Mouse (Mus musculus) cerebral cortex, adult 2 months (tissue): ENCODE measurements around the gene Cpa2.

Experiments used
- WGBS: fragments of 180-500 bp; shearing (Covaris S2); methylation state at CpG from one replicate; pipeline ENCODE4 v1.1.7; 2018; 5-methylcytosine and 5-hydroxymethylcytosine counted together

Cpa2 gene

GRCm38 (mm10) chr6:30541009-30541799 lies at the start of gene Cpa2:
TSS of gene Cpa2 (plus strand) at chr6:30541582.
- WGBS: 89% methylated on average over 11 of the region's 11 CpGs

- WGBS: 74% methylated on average over 3 of the region's 3 CpGs
Observed at GRCm38 (mm10) chr6:30499049-30499448, 42.3 kb upstream of the Cpa2 start.

GRCm38 (mm10) chr6:30508824-30509223 lies 32.6 kb upstream of the Cpa2 start:
- 3% methylated on average over 2 of the region's 2 CpGs for WGBS

- under 1% methylated on average over 37 of the region's 37 CpGs for WGBS
Observed at GRCm38 (mm10) chr6:30509265-30510239, 31.8 kb upstream of the Cpa2 start, which contains the start of the genes Tmem209 and Ssmem1. TSS of gene Tmem209 (minus strand) at chr6:30509783. TSS of gene Ssmem1 (plus strand) at chr6:30509849.

- WGBS: 68% methylated on average over 5 of the region's 5 CpGs
Observed at GRCm38 (mm10) chr6:30510291-30510690, 31.1 kb upstream of the Cpa2 start.

- WGBS: 61% methylated on average over 9 of the region's 9 CpGs
Observed at GRCm38 (mm10) chr6:30514242-30514641, 27.1 kb upstream of the Cpa2 start.

GRCm38 (mm10) chr6:30520400-30520799 lies 21.0 kb upstream of the Cpa2 start:
- WGBS: 74% methylated on average over 11 of the region's 11 CpGs

- WGBS: 76% methylated on average over 7 of the region's 7 CpGs
Observed at GRCm38 (mm10) chr6:30525456-30526332, 15.7 kb upstream of the Cpa2 start.

- 53% methylated on average over 19 of the region's 19 CpGs for WGBS
Observed at GRCm38 (mm10) chr6:30526586-30527515, 14.5 kb upstream of the Cpa2 start.

GRCm38 (mm10) chr6:30528800-30529199 lies 12.6 kb upstream of the Cpa2 start:
- WGBS: 43% methylated on average over 6 of the region's 6 CpGs

- WGBS: 66% methylated on average over 3 of the region's 3 CpGs
Observed at GRCm38 (mm10) chr6:30535340-30535739, 6.0 kb upstream of the Cpa2 start.

GRCm38 (mm10) chr6:30538240-30538639 lies 3.1 kb upstream of the Cpa2 start:
- 52% methylated on average over 10 of the region's 10 CpGs for WGBS

- 79% methylated on average over 5 of the region's 5 CpGs for WGBS
Observed at GRCm38 (mm10) chr6:30538800-30539199, 2.6 kb upstream of the Cpa2 start.

- WGBS: 88% methylated on average over 6 of the region's 6 CpGs
Observed at GRCm38 (mm10) chr6:30542277-30542676, 895 bp downstream of the Cpa2 start.

- 71% methylated on average over 12 of the region's 12 CpGs for WGBS
Observed at GRCm38 (mm10) chr6:30543077-30543476, 1.7 kb downstream of the Cpa2 start.

GRCm38 (mm10) chr6:30543851-30544250 lies 2.5 kb downstream of the Cpa2 start:
- 73% methylated on average over 8 of the region's 8 CpGs for WGBS

- 69% methylated on average over 7 of the region's 7 CpGs for WGBS
Observed at GRCm38 (mm10) chr6:30545689-30546088, 4.3 kb downstream of the Cpa2 start.

GRCm38 (mm10) chr6:30546571-30547273 lies 5.3 kb downstream of the Cpa2 start:
- 19% methylated on average over 17 of the region's 17 CpGs for WGBS

GRCm38 (mm10) chr6:30547274-30547645 lies 5.9 kb downstream of the Cpa2 start:
- 3% methylated on average over 17 of the region's 17 CpGs for WGBS
